Mouse (Mus musculus): Measurements from ENCODE around the gene Ryk.
"Not testable (repeated sequence)": the region's sequence is repeated elsewhere in the genome, so short reads cannot be mapped to it uniquely, and the experiment has no call there.

Ryk gene

GRCm38 (mm10) chr9:102904952-102905351 lies 70.2 kb downstream of the Ryk start:
- DNase-seq (ENCODE audit: low read depth, low spot score): no peak

GRCm38 (mm10) chr9:102906781-102907180 lies 72.1 kb downstream of the Ryk start:
- DNase-seq (ENCODE audit: low read depth, low spot score): no peak

GRCm38 (mm10) chr9:102907521-102908246 lies 73.0 kb downstream of the Ryk start:
- DNase-seq (ENCODE audit: low read depth, low spot score): no peak

- no peak for DNase-seq (ENCODE audit: low read depth, low spot score)
These were observed 76.8 kb downstream of the Ryk start for GRCm38 (mm10) chr9:102911526-102911925.

- DNase-seq (ENCODE audit: low read depth, low spot score): no peak
These were observed 77.9 kb downstream of the Ryk start for GRCm38 (mm10) chr9:102912516-102913035.

GRCm38 (mm10) chr9:102913597-102913996 lies 78.9 kb downstream of the Ryk start:
- DNase-seq (ENCODE audit: low read depth, low spot score): not testable (repeated sequence)

- peak; percentile 74 for DNase-seq (ENCODE audit: low read depth, low spot score)
These were observed 79.9 kb downstream of the Ryk start for GRCm38 (mm10) chr9:102914583-102914982.

GRCm38 (mm10) chr9:102915292-102915854 lies 80.7 kb downstream of the Ryk start:
- no peak for DNase-seq (ENCODE audit: low read depth, low spot score)

GRCm38 (mm10) chr9:102916076-102916475 lies 81.4 kb downstream of the Ryk start:
- no peak for DNase-seq (ENCODE audit: low read depth, low spot score)

- DNase-seq (ENCODE audit: low read depth, low spot score): no peak
These were observed 82.9 kb downstream of the Ryk start for GRCm38 (mm10) chr9:102917532-102918129.

GRCm38 (mm10) chr9:102919486-102919885 lies 84.8 kb downstream of the Ryk start:
- DNase-seq (ENCODE audit: low read depth, low spot score): no peak

GRCm38 (mm10) chr9:102921791-102922190 lies 87.1 kb downstream of the Ryk start:
- DNase-seq (ENCODE audit: low read depth, low spot score): no peak

- DNase-seq (ENCODE audit: low read depth, low spot score): peak; percentile 51
These were observed 88.2 kb downstream of the Ryk start for GRCm38 (mm10) chr9:102922866-102923434.

- DNase-seq (ENCODE audit: low read depth, low spot score): no peak
These were observed 89.1 kb downstream of the Ryk start for GRCm38 (mm10) chr9:102923836-102924235.

- no peak for DNase-seq (ENCODE audit: low read depth, low spot score)
These were observed 90.1 kb downstream of the Ryk start for GRCm38 (mm10) chr9:102924627-102925316.

- no peak for DNase-seq (ENCODE audit: low read depth, low spot score)
These were observed 91.4 kb downstream of the Ryk start for GRCm38 (mm10) chr9:102926137-102926536.

- DNase-seq (ENCODE audit: low read depth, low spot score): no peak
These were observed 95.1 kb downstream of the Ryk start for GRCm38 (mm10) chr9:102929776-102930175.

- no peak for DNase-seq (ENCODE audit: low read depth, low spot score)
These were observed 99.4 kb downstream of the Ryk start for GRCm38 (mm10) chr9:102933925-102934721.

- no peak for DNase-seq (ENCODE audit: low read depth, low spot score)
These were observed 107.5 kb downstream of the Ryk start for GRCm38 (mm10) chr9:102942221-102942620.

GRCm38 (mm10) chr9:102944891-102945290 lies 110.2 kb downstream of the Ryk start:
- no peak for DNase-seq (ENCODE audit: low read depth, low spot score)

GRCm38 (mm10) chr9:102946469-102947015 lies 111.8 kb downstream of the Ryk start:
- DNase-seq (ENCODE audit: low read depth, low spot score): no peak

Data from telencephalon, adult 2 months (tissue).